Mouse (Mus musculus) heart, postnatal 0 days (tissue): Measurements from ENCODE around the gene Mst1.

Source experiments
- CTCF ChIP-seq: IDR thresholded peaks from 2 replicates; pipeline ENCODE4 v1.5.1; 2016; ENCODE audit warnings: antibody characterized with exemption, control low read depth, low read depth
- EP300 ChIP-seq: IDR thresholded peaks from 2 replicates; pipeline ENCODE4 v1.6.1; 2016; ENCODE audit warnings: antibody characterized with exemption, low read depth

DNA sequence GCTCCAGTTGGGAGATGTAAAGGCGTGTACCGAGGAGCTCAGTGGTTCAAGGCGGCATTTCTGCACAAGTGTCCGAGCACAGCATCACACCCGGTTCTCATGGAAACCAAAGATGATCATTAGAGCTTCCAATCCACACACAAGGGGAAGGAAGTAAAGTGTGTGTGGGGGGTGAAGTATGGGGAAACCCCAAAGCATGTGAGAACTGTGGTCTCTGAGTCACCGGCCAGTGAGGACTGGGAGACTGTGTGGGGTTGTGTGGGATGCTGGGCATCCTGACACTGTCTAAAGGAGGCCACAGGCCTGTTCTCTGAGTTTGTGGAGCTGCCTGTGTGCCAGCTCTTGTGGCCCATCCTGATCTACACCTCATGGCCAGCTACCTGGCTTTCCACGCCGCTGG is 40.4 kb downstream of the Mst1 start:
- TF ChIP-seq CTCF (no peak), EP300 (no peak)
